Mouse (Mus musculus): ENCODE data around the gene Spon2. TPM values are rescaled to one million over a fixed set of nuclear protein-coding genes. Genes with fewer than 3 reads are reported as not detected.

The Spon2 gene
- 10 to 100 TPM; 10.7 to 19.1 TPM for total RNA-seq (2021)
- long read RNA-seq, experiment 1, transcript Spon2-201 (6 exons, 2,045 nt): major isoform, 33 of 41 reads
- long read RNA-seq, experiment 1, partial matches to known transcripts: 3 of 41 reads
- long read RNA-seq, experiment 1, other reads (novel, unspliced or antisense): 5 of 41 reads
- long read RNA-seq, experiment 2, transcript Spon2-201 (6 exons, 2,045 nt): major isoform, 8 of 9 reads
- long read RNA-seq, experiment 2, partial matches to known transcripts: 0 of 9 reads
- long read RNA-seq, experiment 2, other reads (novel, unspliced or antisense): 1 of 9 reads

GRCm38 (mm10) chr5:33218081-33218480, at the start of gene Spon2:
TSS of gene Spon2 (minus strand) at chr5:33218455.
- no peak for DNase-seq

- DNase-seq: no peak
Observed at GRCm38 (mm10) chr5:33254416-33254815, 36.2 kb upstream of the Spon2 start.

- DNase-seq: no peak
Observed at GRCm38 (mm10) chr5:33248186-33248585, 29.9 kb upstream of the Spon2 start.

- peak; percentile 50 for DNase-seq
Observed at GRCm38 (mm10) chr5:33247387-33247786, 29.1 kb upstream of the Spon2 start.

- DNase-seq: peak; percentile 84
Observed at GRCm38 (mm10) chr5:33245701-33246100, 27.4 kb upstream of the Spon2 start.

GRCm38 (mm10) chr5:33244377-33244920, 26.2 kb upstream of the Spon2 start:
- DNase-seq: no peak

- no peak for DNase-seq
Observed at GRCm38 (mm10) chr5:33239934-33240333, 21.7 kb upstream of the Spon2 start.

- no peak for DNase-seq
Observed at GRCm38 (mm10) chr5:33239111-33239714, 21.0 kb upstream of the Spon2 start.

- DNase-seq: no peak
Observed at GRCm38 (mm10) chr5:33238256-33238645, 20.0 kb upstream of the Spon2 start.

- peak; percentile 49 for DNase-seq
Observed at GRCm38 (mm10) chr5:33237600-33238255, 19.5 kb upstream of the Spon2 start.

- no peak for DNase-seq
Observed at GRCm38 (mm10) chr5:33234391-33235031, 16.3 kb upstream of the Spon2 start.

GRCm38 (mm10) chr5:33232791-33233190, 14.5 kb upstream of the Spon2 start:
- DNase-seq: no peak

- DNase-seq: no peak
Observed at GRCm38 (mm10) chr5:33230285-33230684, 12.0 kb upstream of the Spon2 start.

GRCm38 (mm10) chr5:33228428-33228827, 10.2 kb upstream of the Spon2 start:
- DNase-seq: peak; percentile 67

GRCm38 (mm10) chr5:33225673-33226072, 7.4 kb upstream of the Spon2 start:
- no peak for DNase-seq

- DNase-seq: no peak
Observed at GRCm38 (mm10) chr5:33224491-33224890, 6.2 kb upstream of the Spon2 start.

GRCm38 (mm10) chr5:33222841-33223744, 4.8 kb upstream of the Spon2 start:
- no peak for DNase-seq

- no peak for DNase-seq
Observed at GRCm38 (mm10) chr5:33222389-33222788, 4.1 kb upstream of the Spon2 start.

GRCm38 (mm10) chr5:33220350-33221044, 2.2 kb upstream of the Spon2 start:
- no peak for DNase-seq

- DNase-seq: no peak
Observed at GRCm38 (mm10) chr5:33219831-33220230, 1.6 kb upstream of the Spon2 start.
